Mouse (Mus musculus) yolk sac, embryonic 10.5 days (tissue): ENCODE results near the gene Odc1.
"Not testable (repeated sequence)": the region's sequence is repeated elsewhere in the genome, so short reads cannot be mapped to it uniquely, and the experiment has no call there.

Experiments
- DNase-seq: peaks from one replicate; pipeline ENCODE4 v3.0.0-alpha.2; 2017; ENCODE audit warnings: low spot score

The Odc1 gene

DNA sequence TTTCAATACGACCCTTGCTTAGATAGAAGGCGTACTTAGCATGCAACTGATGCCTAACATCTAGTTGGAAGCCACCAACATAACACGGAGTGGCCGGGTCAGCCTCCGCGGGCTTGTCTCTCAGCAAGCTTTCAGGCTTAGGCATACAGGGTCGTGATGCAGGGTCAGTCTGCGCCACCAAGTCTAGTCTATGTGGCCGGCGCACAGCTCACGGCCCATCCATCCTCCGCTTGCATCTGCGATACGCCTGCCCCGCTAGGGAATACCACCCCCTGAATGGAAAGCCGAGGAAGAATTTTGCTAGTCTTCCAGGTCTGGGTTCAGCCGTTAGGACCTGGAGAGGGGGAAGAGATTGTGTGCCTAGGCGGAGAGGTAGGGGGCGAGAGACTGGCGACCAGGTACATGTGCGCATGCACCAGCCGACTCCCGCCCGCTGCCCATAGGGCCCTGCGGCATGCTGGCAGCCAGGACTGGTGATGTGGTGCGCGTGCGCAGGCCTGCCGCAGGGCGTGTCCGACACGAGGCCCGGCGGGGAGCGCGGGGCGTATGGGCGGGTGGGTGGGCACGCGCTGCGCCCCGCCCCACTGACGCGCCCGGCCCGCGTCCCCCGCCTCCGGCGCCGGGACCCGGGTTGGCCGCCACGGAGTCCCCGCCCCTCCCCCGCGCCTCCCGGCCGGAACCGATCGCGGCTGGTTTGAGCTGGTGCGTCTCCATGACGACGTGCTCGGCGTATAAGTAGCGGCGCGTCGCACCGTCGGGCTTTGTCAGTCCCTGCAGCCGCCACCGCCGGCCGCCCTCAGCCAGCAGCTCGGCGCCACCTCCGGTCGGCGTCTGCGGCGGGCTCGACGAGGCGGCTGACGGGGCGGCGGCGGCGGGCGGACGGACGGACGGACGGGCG is at the start of gene Odc1:
TSS of gene Odc1 (plus strand) at position 586 of the 898 bp plus-strand sequence.
- DNase-seq, result peak; percentile 98

DNA sequence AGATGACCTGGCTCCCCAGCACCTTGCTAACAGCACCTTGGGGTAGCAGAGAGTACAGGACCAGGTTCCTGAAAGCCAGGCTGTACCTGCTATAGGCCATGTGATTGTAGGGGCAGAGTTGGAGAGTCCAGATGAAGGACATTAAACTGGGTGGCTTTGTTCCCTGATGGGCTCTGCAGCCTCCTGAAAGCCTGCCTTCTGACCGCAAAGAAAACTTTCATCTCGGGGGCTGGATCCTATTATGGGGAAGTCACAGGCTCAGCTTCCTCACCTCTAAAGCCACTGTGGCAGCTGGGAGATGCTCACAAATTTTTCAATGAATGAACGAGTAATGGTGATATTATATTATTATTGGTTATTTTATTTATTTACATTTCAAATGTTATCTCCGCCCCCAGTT is 49.8 kb upstream of the Odc1 start:
- no peak for DNase-seq

DNA sequence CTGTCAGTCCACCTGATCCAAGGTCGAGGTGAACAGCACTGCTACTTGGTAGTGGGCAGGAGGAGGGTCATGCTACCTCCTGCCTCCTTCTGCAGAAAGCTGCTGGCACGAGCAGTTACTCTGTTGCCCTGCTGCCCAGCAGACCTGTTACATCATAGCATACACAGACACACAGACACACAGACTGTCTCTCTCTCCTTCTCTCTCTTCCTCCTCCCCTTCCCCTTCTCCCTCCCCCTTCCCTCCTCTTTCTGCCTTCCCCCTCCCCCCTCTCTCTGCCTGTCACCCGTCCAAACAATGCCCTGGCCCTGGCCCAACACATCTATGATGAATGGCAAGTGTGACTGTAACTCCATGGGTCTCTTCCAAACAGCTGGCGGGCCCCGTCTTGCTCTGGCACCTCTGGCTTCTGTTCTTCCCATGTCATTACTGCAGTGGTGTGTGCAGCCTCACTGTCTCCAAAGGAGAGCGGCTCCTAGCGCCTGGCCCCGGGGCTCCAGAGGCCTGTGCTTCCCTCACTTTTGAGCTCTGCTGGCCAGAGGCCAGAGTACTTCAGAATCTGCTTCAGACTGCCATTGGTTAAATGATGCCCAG is 48.6 kb upstream of the Odc1 start:
- DNase-seq, result peak; percentile 13

DNA sequence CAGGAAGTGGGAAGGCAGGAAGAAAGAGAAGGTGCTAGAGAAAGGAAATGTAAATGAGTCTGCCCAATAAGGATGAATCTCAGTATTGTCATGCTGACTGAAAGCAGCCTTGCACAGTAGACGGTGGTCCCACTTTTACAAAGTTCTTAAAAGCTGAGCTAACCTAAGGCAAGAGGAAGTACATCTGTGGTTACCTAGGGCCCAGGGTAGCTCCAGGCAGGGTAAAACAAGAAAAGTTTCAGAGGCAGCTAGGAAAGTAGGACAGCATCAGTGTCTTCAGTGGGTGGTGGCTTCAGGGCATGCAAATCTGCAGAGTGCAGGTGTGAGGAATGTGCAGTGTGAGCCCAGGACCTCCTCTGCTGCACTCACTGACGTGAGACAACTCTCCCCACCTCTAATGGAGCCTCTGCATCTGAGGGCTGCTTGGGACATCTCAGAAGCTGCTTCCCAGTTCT is 38.9 kb upstream of the Odc1 start:
- DNase-seq, result no peak

GRCm38 (mm10) chr12:17506117-17506993 is 38.2 kb upstream of the Odc1 start:
- peak; percentile 51 for DNase-seq

- peak; percentile 60 for DNase-seq
Measured at GRCm38 (mm10) chr12:17506994-17507542, 37.5 kb upstream of the Odc1 start.

DNA sequence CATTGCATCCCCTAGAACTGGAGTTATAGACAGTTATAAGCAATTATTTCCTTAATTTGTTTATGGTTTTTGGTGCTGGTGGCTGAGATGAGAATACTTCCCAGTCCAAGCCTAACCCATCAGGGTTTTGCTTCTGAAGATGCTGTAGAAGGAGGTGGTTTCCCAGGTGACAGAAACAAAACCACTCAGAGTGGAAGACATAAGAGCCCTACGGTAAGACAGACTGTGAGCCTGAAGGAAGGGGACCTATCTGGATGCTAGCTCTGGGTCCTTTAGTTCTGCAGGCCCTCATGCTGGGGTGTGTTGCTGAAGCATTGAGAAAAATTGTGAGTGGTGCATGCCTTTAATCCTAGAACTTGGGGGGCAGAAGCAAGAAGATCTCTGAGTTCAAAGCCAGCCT is 35.3 kb upstream of the Odc1 start:
- DNase-seq, result no peak

GRCm38 (mm10) chr12:17510158-17510557 is 34.4 kb upstream of the Odc1 start:
- DNase-seq, result peak; percentile 25

DNA sequence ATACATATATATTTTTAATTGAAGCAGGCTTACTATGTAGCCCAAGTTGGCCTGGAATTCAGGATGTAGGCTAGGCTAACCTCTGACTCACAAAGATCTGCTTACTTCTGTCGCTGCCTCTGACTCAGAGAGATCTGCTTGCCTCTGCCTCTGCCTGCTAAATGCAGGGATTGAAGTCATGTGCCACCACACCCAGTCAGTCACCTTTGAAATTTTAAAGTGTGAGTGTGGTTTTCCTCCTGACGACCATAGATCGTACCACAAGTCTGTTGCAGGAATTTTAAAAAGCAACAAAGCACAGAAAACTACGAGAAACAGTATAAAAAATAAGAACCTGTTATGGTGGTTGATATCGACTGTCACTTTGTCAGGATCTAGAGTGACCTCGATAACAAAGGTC is 33.6 kb upstream of the Odc1 start:
- no peak for DNase-seq

DNA sequence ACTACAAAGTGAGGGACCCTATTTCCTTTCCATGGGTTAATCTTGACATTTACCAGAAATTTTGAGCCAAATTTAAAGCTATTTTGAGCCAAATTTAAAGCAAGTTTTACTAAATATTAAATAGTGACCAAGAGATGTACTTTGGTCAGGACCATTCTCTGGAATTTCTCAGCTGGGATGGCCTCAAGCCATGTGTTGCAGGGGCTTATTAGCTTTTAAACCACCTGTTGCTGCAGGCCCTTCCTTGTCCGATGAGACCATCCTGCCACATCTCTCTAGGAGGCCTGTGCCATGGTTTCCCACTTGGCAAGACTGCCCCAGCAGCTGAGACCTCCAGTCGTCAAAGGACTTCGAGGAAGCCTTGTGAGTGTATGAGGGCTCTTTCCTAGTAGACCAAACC is 15.4 kb upstream of the Odc1 start:
- DNase-seq, result no peak

DNA sequence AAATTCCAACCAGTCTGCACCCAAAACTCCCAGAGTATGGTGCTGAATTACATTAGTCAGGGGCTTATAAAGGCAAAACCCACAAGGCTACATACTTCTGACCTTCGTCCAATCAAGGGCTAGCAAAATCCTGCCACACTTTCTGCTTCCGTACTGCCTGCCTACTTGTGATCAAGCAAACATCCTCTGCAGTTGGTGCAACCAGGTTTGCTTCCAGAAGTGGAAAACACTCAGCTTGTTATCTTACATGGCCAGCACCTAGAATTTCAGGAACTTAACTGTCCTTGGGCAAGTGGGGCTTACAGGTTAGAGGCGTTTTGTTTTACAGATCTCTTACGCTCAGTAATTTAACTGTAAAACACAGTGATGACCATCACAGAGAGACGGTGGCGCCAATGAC is 14.9 kb upstream of the Odc1 start:
- no peak for DNase-seq

DNA sequence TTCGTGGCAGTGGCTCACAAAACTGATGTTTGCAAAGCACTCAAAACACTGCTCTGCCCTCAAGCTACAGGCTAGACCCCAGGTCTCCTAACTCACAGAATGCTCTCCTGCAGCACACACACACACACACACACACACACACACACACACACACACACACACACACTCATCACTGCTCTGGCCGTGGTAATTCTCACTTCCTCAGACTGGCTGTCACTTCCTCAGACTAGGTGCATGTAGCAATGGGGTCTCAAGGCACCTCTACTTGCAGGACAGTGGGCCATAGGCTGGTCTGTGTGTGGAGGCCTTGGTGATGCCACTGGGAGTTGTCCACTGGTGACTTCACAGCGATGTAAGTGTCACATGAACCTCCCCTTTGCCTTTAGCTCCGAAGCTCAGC is 13.8 kb upstream of the Odc1 start:
- DNase-seq, result no peak

DNA sequence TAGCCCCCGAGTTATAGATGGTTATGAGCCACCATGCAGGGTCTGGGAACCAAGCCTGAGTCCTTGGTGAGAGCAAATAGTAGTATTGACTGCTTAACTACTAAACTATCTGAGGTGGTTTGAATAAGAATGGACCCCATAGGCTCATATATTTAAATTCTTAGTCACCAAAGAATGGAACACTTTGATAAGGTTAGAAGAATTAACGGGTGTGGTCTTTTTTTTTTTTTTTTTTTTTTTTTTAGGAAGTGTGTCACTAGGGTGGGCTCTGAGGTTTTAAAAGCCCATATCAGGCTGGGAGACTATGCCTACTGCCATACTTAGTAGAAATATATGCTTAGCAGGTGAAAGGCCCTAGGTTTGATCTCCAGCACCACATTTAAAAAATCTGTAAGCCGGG is 8.4 kb upstream of the Odc1 start:
- no peak for DNase-seq

GRCm38 (mm10) chr12:17537147-17537546 is 7.4 kb upstream of the Odc1 start:
- DNase-seq, result no peak

DNA sequence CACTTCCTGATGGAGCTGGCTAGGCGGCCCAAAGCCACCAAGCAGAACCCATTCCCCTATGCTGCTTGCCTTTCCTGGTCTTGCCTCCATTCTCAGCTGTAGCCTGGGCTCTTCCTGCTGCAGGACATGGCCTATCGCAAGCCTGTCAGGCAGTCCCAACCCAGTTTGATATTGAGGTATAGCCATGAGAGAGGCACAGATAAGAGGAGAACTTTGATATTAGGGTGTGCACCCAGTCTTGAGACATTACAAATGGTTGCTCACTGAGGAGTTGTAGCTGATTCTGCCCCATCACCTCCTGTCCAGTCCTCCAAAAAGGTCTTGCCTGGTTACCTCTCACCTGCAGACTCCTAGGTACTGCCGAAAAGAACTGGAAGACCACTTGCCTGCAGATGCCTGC is 6.5 kb upstream of the Odc1 start:
- no peak for DNase-seq

- DNase-seq, result no peak
Measured at GRCm38 (mm10) chr12:17539041-17539440, 5.6 kb upstream of the Odc1 start.

- no peak for DNase-seq
Measured at GRCm38 (mm10) chr12:17540040-17540552, 4.5 kb upstream of the Odc1 start.

DNA sequence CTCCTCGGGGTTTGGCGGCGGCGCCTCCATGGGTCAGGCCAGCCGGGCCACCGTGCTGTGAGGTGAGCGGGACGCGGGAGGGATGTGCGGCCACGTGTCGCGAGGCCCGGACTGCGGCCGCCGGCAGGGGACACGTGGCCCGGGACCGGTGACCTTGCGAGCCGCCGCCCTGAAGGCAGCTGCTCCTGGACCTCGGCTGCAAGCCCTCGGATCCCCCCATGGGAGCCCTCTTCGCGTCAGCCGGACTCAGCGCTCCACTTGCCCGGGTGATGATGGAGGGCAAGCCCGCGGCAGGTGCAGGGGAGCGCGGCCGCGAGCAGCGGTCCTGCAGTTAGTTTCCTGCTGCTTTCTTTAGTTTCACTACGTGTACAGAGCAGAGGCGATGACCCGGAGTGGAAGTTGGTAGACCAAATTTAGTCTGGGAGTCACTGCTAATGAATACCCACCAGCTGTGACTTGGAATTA is 545 bp downstream of the Odc1 start:
- DNase-seq, result no peak

DNA sequence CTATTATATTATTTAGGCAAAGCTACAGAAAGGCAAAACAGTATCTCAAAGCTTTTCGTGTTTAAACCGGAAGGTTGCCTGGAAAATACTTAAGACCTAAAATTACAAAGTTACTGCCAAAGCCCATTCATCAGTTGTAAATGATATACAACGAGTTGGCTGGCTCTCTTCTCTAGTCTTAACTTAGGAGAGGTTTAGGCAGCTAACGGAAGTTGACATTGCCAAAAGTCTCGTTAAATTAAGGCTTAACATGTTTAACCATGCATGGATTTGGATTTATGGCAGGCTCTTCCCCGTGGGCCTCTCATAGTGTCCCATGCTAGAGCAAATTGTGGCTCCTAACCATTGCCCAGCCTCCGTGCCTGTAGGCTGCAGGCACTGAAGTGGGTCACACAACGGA is 1.3 kb downstream of the Odc1 start:
- DNase-seq, result no peak

DNA sequence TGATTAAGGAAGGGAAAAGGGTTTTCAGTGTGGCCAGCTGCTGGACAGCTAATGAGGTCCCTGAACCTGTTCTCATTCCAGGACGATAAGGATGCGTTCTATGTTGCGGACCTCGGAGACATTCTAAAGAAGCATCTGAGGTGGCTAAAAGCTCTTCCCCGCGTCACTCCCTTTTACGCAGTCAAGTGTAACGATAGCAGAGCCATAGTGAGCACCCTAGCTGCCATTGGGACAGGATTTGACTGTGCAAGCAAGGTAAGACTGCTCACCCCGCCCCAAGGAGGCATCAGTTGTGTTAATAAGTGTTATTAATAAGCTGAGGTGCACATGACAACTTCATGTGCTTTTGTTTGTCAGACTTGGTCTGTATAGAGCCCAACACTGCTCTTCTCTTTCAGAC is 3.0 kb downstream of the Odc1 start:
- DNase-seq, result not testable (repeated sequence)

- no peak for DNase-seq
Measured at GRCm38 (mm10) chr12:17548505-17548904, 3.9 kb downstream of the Odc1 start.

DNA sequence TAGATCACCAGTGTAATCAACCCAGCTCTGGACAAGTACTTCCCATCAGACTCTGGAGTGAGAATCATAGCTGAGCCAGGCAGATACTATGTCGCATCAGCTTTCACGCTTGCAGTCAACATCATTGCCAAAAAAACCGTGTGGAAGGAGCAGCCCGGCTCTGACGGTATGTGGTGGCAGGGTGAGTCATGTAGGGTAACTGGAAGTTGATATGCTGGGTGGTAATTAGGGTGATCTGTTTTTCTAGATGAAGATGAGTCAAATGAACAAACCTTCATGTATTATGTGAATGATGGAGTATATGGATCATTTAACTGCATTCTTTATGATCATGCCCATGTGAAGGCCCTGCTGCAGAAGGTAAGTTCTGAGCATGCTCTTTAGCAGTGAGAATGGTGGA is 4.8 kb downstream of the Odc1 start:
- not testable (repeated sequence) for DNase-seq
